Mouse (Mus musculus) megakaryocyte, embryonic 14.5 days (primary cell): ENCODE results near the gene Olfr1065. TPM values are rescaled to one million over a fixed set of nuclear protein-coding genes. Genes with fewer than 3 reads are reported as not detected.
"Not testable (repeated sequence)": the region's sequence is repeated elsewhere in the genome, so short reads cannot be mapped to it uniquely, and the experiment has no call there.

ENCODE experiments used
- H3K27me3 ChIP-seq: replicated peaks from 2 replicates; pipeline ENCODE3; 2012; ENCODE audit warnings: inconsistent platforms
- H3K36me3 ChIP-seq: replicated peaks from 2 replicates; pipeline ENCODE3; 2012; ENCODE audit warnings: low read length, inconsistent platforms, mixed read lengths
- H3K4me1 ChIP-seq: 2 replicates; pipeline ENCODE4 v1.6.1; 2012; ENCODE audit warnings: inconsistent platforms
- H3K4me3 ChIP-seq: replicated peaks from 2 replicates; pipeline ENCODE3; 2012; ENCODE audit warnings: moderate library complexity, mild to moderate bottlenecking, inconsistent platforms
- H3K9me3 ChIP-seq: 2 replicates; pipeline ENCODE4 v1.6.1; 2012; ENCODE audit warnings: inconsistent platforms
- FLI1 ChIP-seq: IDR thresholded peaks from 2 replicates; pipeline ENCODE4 v1.6.1; 2012; ENCODE audit warnings: low read length, inconsistent platforms, mixed read lengths
- GATA1 ChIP-seq: IDR thresholded peaks from 3 replicates; pipeline ENCODE4 v1.6.1; 2012; ENCODE audit warnings: mixed read lengths, low read length, inconsistent platforms, borderline replicate concordance
- polyA plus RNA-seq: library from polyadenylated mRNA; stranded (reverse); fragments of >175 nt; gene quantifications from 2 replicates; pipeline ENCODE4 v1.2.3, GENCODE M21; 2012; ENCODE audit warnings: low replicate concordance; ENCODE audit not compliant: insufficient read depth

The Olfr1065 gene
- not detected in 2 replicates for polyA plus RNA-seq

DNA sequence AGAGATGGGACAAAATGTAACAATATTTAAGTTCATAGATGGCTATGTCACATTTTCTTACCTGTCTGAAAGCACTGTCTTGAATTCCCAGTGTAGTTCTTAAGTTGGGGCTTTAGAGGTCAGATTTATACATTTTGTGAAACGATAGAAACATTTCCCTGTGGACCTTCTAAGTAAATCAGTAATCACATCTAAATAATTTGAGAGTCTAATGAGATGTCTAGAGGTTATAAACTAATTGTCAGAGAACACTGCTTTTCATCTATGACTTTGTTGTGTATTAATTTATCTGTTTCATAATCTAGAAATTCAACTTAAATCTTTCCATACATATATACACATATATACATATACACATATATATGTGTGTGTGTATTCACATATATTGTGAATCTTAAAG is at the start of gene Olfr1065:
Olfr1065 (minus strand) TSS at position 101 of the 400 bp plus-strand sequence.
- not testable (repeated sequence) for H3K27me3 ChIP-seq, H3K4me3 ChIP-seq, H3K36me3 ChIP-seq, H3K9me3 ChIP-seq, H3K4me1 ChIP-seq

DNA sequence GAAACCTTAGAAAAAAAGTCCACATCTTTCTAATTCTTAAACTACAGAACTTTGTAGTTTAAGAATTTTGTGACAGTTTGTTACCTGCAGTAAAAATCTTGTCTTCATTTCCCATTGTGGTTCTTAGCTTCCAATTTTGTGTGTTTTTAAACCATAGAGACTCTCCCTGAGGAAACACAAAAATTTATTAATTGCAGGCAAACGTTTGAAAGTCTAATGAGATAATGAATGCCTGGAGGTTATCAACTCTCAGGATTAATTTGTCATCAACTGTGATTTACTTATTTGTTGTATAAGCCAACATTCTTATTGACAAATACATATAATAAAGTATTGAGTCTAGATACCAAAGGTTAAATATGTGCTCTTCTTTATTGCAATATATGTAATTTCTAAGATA is 36.9 kb upstream of the Olfr1065 start, which contains the start of gene Olfr228:
Olfr228 (minus strand) TSS at position 101 of the 400 bp plus-strand sequence.
- TF ChIP-seq FLI1 (no peak), GATA1 (no peak)
- H3K4me3 ChIP-seq = no peak within 1 kb of the TSS

DNA sequence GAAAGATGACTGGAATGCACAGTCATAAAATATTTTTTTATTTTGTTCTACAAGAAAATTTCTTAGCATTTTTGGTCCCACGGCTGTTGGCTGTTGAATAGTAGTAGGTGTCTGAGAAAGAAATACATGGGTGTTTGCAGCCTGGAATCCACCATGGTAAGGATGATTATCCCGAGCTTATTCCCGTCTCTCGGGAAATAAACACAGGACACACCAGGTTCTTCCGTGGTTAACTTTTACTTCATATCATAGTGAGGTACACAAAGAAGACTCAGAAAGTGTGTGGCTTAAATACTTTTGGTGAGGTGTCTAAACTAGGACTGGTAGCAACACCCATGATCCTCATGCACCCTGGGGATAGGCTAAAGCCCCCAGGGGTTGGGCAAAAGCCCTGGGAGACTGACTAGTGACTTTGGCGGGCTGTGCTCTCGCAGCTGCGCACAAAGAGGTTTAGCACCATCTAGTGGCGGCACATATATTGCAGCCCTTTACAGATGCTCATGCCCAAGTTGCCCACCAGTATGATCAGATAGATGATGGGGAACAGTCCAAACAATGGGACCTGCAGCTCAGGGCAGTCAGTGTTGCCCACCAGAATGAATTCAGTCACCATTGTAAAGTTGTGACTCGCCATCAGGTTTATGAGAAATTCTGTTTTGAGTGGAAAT is 14.2 kb upstream of the Olfr1065 start:
- H3K9me3 ChIP-seq = no peaks in the 10 kb centered on the region
- H3K27me3 ChIP-seq = no peaks in the 10 kb centered on the region
- TF ChIP-seq GATA1 (no peak), FLI1 (no peak)
- H3K4me3 ChIP-seq = no peak overlapping the region
- no peaks in the 10 kb centered on the region for H3K4me1 ChIP-seq
- H3K36me3 ChIP-seq = no peaks in the 10 kb centered on the region

More for the DNA sequence above, 36.9 kb upstream of the Olfr1065 start, which contains the start of gene Olfr228:
- H3K9me3 ChIP-seq = no peaks in the 10 kb centered on the region
- no peaks in the 10 kb centered on the region for H3K4me1 ChIP-seq
- H3K36me3 ChIP-seq = no peaks in the 10 kb centered on the region
- no peaks in the 10 kb centered on the region for H3K27me3 ChIP-seq

DNA sequence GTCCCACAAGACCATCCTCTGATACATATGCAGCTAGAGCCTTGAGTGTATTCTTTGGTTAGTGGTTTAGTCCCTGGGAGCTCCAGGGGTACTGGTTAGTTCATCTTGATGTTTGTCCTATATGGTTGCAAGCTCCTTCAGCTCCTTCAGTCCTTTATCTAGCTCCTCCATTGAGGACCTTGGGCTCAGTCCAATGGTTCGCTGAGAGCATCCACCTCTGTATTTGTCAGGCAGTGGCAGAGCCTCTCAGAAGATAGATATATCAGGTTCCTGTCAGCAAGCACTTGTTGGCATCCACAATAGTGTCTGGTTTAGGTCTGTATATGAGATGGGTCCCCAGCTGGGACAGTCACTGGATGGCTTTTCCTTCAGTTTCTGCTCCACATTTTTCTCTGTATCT is 10.0 kb upstream of the Olfr1065 start:
- H3K4me1 ChIP-seq = no peaks in the 10 kb centered on the region
- H3K4me3 ChIP-seq = no peak overlapping the region
- TF ChIP-seq GATA1 (no peak), FLI1 (no peak)
- no peaks in the 10 kb centered on the region for H3K27me3 ChIP-seq
- no peaks in the 10 kb centered on the region for H3K36me3 ChIP-seq
- no peaks in the 10 kb centered on the region for H3K9me3 ChIP-seq

DNA sequence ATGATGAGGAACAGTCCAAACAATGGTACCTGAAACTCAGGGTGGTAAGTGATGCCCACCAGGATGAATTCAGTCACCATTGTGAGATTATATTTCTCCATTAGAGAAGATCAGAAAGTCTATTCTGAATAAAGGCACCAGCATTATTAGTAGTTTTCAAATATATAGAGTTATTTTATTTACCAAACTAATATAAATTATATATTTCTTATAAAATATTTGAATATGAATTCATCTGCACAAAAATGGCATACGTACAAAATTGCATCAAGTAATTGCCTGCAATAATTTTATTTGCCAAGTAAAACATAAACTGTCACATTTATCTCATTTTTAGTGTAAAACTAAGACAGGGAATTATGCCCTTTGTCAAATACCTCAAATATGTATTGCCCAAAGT is 5.8 kb upstream of the Olfr1065 start, which contains the start of gene Olfr1066:
Olfr1066 (minus strand) TSS at position 101 of the 400 bp plus-strand sequence.
- Histone ChIP-seq H3K27me3 (no peaks in the 10 kb centered on the region), H3K4me1 (no peaks in the 10 kb centered on the region), H3K36me3 (no peaks in the 10 kb centered on the region), H3K9me3 (no peaks in the 10 kb centered on the region), H3K4me3 (no peak within 1 kb of the TSS)
- TF ChIP-seq FLI1 = no peak
- no peak for TF ChIP-seq GATA1

DNA sequence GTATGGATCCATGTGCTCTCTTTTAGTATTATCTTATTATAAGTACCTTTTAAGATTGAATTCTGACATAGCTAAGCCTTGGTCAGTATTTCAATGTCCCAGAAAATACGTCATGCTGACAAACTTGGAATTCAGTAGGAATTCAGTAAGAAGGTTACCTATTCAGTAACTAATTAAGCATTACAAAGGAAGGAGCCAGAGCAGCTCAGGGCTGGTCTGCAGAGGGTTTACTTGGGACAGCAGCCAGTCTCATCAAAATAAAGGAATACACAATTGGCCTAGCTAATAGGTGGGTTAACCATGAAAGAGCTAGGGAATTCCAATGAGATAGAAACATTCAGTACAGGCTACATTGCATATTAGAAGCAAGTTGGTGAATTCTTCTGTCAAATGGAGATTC is 8.3 kb downstream of the Olfr1065 start:
- H3K9me3 ChIP-seq, H3K4me3 ChIP-seq, H3K36me3 ChIP-seq, H3K4me1 ChIP-seq, H3K27me3 ChIP-seq: not testable (repeated sequence)

DNA sequence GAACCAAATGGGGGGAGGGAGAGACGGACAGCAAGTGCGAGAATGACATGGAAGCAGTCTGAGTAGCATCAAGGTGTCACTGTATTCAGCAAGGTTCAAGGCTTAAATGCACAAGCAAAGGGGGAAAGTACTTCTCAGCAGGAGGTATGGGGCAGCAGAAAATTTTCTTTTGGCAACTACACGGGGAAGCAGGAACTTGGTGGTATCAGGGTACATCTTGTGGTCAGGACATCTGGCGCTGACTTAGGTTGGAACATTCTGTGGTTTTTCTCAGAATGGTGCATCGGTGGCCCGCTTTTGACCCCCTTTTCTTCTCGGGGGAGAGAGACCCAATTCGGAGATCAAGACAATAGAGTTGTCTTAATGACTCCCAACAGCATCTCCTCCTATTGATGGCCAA is 21.9 kb downstream of the Olfr1065 start:
- H3K4me3 ChIP-seq, H3K27me3 ChIP-seq, H3K36me3 ChIP-seq, H3K4me1 ChIP-seq, H3K9me3 ChIP-seq: not testable (repeated sequence)

DNA sequence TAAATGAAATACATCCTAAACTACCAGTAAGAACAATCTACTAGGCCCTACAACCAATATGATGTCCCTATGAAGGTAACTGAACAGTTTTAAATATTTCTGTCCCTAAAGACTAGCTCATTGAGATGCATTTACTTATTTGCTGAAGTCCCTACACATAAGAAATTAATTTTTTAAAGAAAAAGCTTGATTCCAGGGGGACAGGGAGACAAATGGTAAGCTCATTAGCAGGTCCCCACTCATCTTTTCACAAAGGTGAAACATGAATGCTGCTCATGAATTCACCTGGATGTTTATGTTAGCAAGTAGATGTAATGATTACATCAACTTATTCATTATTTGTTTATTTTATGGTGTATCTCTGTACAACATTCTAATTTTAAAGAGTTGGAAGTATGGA is 23.7 kb downstream of the Olfr1065 start, which contains the start of gene Olfr1062:
Olfr1062 (minus strand) TSS at position 101 of the 400 bp plus-strand sequence.
- H3K27me3 ChIP-seq, H3K9me3 ChIP-seq, H3K4me1 ChIP-seq, H3K4me3 ChIP-seq, H3K36me3 ChIP-seq: not testable (repeated sequence)

DNA sequence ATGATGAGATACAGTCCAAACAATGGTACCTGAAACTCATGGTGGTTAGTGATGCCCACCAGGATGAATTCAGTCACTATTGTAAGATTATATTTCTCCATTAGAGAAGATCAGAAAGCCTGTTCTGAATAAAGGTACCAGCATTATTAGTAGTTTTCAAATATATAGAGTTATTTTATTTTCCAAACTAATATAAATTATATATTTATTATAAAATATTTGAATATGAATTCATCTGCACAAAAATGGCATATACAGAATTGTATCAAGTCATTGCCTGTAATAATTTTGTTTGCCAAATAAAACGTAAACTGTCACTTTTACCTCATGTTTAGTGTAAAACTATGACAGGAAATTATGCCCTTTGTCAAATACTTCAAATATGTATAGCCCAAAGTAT is 36.4 kb downstream of the Olfr1065 start, which contains the start of gene Olfr1061:
Olfr1061 (minus strand) TSS at position 101 of the 400 bp plus-strand sequence.
- Histone ChIP-seq H3K9me3 (no peaks in the 10 kb centered on the region), H3K36me3 (no peaks in the 10 kb centered on the region), H3K4me1 (no peaks in the 10 kb centered on the region), H3K27me3 (no peaks in the 10 kb centered on the region), H3K4me3 (no peak within 1 kb of the TSS)
- no peak for TF ChIP-seq GATA1
- no peak for TF ChIP-seq FLI1

DNA sequence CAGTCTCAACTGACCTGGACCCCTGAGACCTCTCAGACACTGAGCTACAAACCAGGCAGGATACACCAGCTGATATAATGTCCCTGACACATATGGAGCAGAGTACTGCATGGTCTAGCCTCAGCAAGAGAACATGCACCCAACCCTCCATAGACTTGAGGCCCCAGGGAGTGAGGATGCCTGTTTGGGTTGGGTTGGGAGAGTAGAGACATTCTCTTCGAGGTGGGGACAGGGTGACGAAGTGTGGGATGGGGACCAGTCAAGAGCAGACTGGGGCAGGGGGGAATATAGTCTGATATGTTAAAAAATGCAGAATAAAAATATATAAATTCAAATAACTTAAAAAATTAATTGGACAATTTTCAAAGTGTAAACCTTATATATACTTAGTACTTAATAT is 55.3 kb downstream of the Olfr1065 start:
- no peak overlapping the region for H3K4me3 ChIP-seq
- no peaks in the 10 kb centered on the region for H3K9me3 ChIP-seq
- TF ChIP-seq GATA1 (no peak), FLI1 (no peak)
- no peaks in the 10 kb centered on the region for H3K27me3 ChIP-seq
- no peaks in the 10 kb centered on the region for H3K36me3 ChIP-seq
- no peaks in the 10 kb centered on the region for H3K4me1 ChIP-seq

Other genes starting within 250 kb of the Olfr1065 start
- gene Olfr1045, start 247.6 kb downstream of the Olfr1065 start, polyA plus RNA-seq = not detected in 2 replicates
- gene Olfr1046, start 231.3 kb downstream of the Olfr1065 start, polyA plus RNA-seq = not detected in 2 replicates
- gene Olfr1047, start 219.2 kb downstream of the Olfr1065 start, polyA plus RNA-seq = not detected in 2 replicates
- not detected in 2 replicates for gene Olfr1048, start 210.3 kb downstream of the Olfr1065 start, polyA plus RNA-seq
- gene Olfr1049, start 192.3 kb downstream of the Olfr1065 start, polyA plus RNA-seq = not detected in 2 replicates
- gene Olfr1051, start 171.5 kb downstream of the Olfr1065 start, polyA plus RNA-seq = not detected in 2 replicates
- gene Olfr1052, start 158.1 kb downstream of the Olfr1065 start, polyA plus RNA-seq = not detected in 2 replicates
- gene Olfr1053, start 135.3 kb downstream of the Olfr1065 start, polyA plus RNA-seq = not detected in 2 replicates
- gene Olfr1054, start 115.2 kb downstream of the Olfr1065 start, polyA plus RNA-seq = not detected in 2 replicates
- not detected in 2 replicates for gene Olfr1055, start 100.3 kb downstream of the Olfr1065 start, polyA plus RNA-seq
- gene Olfr1056, start 88.1 kb downstream of the Olfr1065 start, polyA plus RNA-seq = not detected in 2 replicates
- gene Olfr1057, start 72.2 kb downstream of the Olfr1065 start, polyA plus RNA-seq = not detected in 2 replicates
- gene Olfr1058, start 62.0 kb downstream of the Olfr1065 start, polyA plus RNA-seq = not detected in 2 replicates
- gene Olfr1061, start 36.5 kb downstream of the Olfr1065 start, polyA plus RNA-seq = not detected in 2 replicates
- gene Olfr1062, start 23.8 kb downstream of the Olfr1065 start, polyA plus RNA-seq = not detected in 2 replicates
- gene Olfr1066, start 5.7 kb upstream of the Olfr1065 start, polyA plus RNA-seq = not detected in 2 replicates
- gene Olfr228, start 36.8 kb upstream of the Olfr1065 start, polyA plus RNA-seq = not detected in 2 replicates
- gene Olfr1076, start 57.9 kb upstream of the Olfr1065 start, polyA plus RNA-seq = not detected in 2 replicates
- not detected in 2 replicates for gene Olfr1079, start 91.9 kb upstream of the Olfr1065 start, polyA plus RNA-seq
- gene Olfr1080, start 107.6 kb upstream of the Olfr1065 start, polyA plus RNA-seq = not detected in 2 replicates
- gene Olfr1082, start 148.4 kb upstream of the Olfr1065 start, polyA plus RNA-seq = not detected in 2 replicates
- gene Olfr1084, start 189.1 kb upstream of the Olfr1065 start, polyA plus RNA-seq = not detected in 2 replicates
- not detected in 2 replicates for gene Olfr1085, start 211.4 kb upstream of the Olfr1065 start, polyA plus RNA-seq
- not detected in 2 replicates for gene Olfr1086, start 229.5 kb upstream of the Olfr1065 start, polyA plus RNA-seq
- not detected in 2 replicates for gene Olfr1087, start 247.8 kb upstream of the Olfr1065 start, polyA plus RNA-seq